Mouse (Mus musculus) layer of hippocampus, adult 2 months (tissue): Measurements from ENCODE around the gene Fabp2. TPM values are rescaled to one million over a fixed set of nuclear protein-coding genes. Genes with fewer than 3 reads are reported as not detected.
A peak's percentile ranks its signal among the peaks of the same experiment; 100 is the strongest.

Experiments used
- DNase-seq, 2 experiments: peaks; one replicate each; pipeline ENCODE4 v3.0.0; 2022; ENCODE audit warnings: low spot score in 2 of 2
- H3K27ac ChIP-seq: fragments of 200-600 bp; 2 replicates; pipeline ENCODE4 v1.8.1; 2022
- H3K4me3 ChIP-seq: fragments of 200-600 bp; 2 replicates; pipeline ENCODE4 v1.8.1; 2022; ENCODE audit warnings: mild to moderate bottlenecking
- CTCF ChIP-seq: fragments of 200-600 bp; conservative IDR thresholded peaks from 2 replicates; pipeline ENCODE4 v1.8.1; 2022; ENCODE audit warnings: antibody characterized with exemption, mild to moderate bottlenecking, moderate library complexity
- long read RNA-seq, 2 experiments: library from polyadenylated mRNA; stranded (forward); transcript quantifications; one replicate each; pipeline ENCODE4 v2.0.0; 2021; ENCODE audit warnings: borderline mapping rate in 2 of 2
- total RNA-seq, 2 experiments: library from RNA; stranded (reverse); gene quantifications; 2 replicates each; pipeline ENCODE4 v1.2.3; 2021

Fabp2 gene
- not detected for total RNA-seq
- long read RNA-seq, experiment 1 = 0 reads
- long read RNA-seq, experiment 2 = 0 reads

DNA sequence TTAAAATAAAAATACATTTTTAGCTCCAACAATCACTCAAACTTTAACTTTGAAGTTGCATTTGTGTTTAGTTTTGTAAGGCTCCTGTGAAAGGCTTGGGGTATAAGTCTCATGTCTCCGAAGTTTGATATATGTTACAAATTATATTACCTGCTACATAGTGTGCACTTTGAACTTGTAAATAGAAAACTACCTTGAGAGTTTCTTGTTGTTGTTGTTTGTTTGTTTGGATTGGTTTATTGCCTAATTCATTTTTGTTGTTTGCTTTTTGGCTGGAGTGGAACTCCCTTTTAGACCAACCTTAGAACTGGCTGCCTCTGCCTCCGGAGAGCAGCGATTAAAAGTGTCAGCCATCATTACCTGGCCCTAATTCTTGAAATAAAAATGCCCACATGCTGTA is at the start of gene Fabp2:
Fabp2 (plus strand) TSS at position 301 of the 400 bp plus-strand sequence.
- DNase-seq = no peak
- H3K4me3 ChIP-seq = no peak within 1 kb of the TSS
- H3K27ac ChIP-seq = no peak within 1 kb of the TSS
- no peak for TF ChIP-seq CTCF

DNA sequence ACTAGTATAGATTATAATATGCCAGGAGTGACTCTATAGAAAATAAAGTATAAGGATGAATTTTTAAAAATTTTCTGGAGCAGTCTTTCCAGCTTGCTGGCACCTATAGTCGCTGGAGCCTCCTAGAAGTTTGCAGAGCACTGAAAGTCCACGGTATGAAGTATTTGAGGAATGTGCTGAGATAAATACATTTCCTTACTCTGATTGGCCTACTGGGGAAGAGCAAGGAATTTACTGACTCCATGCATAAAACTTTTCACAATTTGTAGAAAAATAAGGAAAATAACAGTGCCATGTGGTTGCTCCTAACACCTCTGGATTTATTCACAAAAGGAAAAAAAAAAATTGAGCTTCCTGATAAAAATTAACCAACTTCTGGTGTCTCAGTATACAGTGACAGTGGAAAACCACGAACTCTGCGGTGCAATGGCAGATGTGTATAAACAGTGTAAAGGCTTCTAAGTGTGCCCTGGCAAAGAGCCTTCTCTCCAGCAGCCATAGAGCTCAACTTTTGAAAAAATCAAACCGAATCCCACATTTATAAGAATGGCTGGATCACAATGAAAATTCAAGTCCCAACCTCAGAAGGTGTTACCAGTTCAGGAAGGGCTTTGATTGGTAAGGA is 46.4 kb upstream of the Fabp2 start:
- TF ChIP-seq CTCF = no peak
- no peak overlapping the region for H3K4me3 ChIP-seq
- DNase-seq = no peak
- no peak overlapping the region for H3K27ac ChIP-seq

DNA sequence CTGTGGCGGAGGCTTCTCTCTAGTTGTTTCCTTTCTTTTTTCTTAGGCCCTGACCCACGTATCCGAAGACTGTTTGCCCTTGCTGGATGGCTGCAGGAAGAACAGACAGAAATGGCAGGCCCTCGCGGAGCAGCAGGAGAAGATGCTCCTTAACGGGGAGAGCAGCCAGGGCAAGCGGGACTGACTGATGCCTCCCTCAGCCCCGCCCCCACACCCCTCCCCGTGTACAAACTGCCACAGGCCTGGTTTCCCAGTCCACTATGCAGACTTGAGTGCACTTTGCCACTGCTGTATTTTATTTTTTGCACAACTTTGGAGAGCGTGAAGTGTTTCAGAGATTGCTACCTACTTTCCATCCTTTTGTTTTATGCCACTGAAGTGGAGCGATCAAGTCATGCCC is 39.7 kb upstream of the Fabp2 start:
- DNase-seq = no peak
- TF ChIP-seq CTCF = no peak
- H3K27ac ChIP-seq = no peak overlapping the region
- H3K4me3 ChIP-seq = no peak overlapping the region

DNA sequence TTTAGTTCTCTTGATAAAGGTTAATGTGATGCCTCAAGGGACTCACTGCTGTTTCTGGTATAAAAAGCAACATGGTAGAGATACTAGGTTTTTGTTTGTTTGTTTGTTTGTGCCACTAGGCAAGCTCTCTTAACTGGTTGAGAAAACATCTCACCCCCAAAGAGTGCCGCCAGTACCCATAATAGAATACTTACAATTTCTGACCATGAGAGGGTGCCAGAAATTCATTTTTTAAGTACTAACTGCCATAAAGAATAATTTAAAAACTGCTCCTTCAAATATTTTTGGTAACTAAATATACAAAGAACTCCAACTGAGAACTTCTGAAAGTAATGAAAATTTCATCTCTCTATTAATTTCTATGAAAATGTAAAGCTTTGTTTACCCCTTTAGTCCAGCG is 35.0 kb upstream of the Fabp2 start:
- no peak for DNase-seq
- peak; percentile 60 for TF ChIP-seq CTCF
- Histone ChIP-seq H3K4me3 (no peak overlapping the region), H3K27ac (no peak overlapping the region)

DNA sequence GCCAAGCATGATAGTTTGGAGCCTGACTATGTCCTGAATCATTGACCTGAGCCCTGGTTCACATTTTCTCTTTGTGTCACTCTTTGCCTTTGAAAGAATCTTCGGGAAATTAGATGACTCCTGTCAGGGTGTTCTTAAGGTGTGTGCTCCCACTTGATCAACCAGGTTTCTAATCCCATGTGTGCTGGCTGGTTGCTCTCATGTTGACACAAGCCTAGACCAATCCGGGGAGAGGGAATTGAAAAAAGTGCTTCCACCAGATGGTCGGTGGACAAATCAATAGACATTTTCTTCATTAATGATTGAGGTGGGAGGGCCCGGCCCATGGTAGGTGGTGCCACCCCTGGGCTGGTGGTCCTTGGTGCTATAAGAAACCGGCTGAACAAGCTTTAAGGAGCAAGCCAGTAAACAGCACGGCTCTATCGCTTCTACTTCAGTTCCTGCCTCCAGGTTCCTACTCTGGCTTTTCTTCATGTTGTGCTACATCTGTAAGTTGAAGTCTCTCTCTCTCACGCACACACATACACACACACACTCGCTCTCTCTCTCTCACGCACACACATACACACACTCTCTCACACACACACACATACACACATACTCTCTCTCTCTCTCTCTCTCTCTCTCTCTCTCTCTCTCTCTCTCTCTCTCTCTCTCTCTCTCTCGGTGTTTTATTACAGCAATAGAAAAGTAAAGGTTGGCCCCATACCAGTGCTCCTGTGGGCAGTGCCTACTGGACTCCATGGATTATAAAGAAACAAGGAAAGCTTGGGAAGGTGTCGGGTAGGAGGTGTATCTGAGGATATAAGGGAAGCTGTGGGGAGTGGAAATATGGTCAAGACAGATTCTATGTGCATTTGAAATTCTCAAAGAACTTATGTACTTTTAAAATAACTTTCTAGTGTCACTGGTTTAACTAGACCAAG is 34.0 kb upstream of the Fabp2 start:
- Histone ChIP-seq H3K27ac (no peak overlapping the region), H3K4me3 (no peak overlapping the region)
- no peak for DNase-seq
- TF ChIP-seq CTCF = no peak

DNA sequence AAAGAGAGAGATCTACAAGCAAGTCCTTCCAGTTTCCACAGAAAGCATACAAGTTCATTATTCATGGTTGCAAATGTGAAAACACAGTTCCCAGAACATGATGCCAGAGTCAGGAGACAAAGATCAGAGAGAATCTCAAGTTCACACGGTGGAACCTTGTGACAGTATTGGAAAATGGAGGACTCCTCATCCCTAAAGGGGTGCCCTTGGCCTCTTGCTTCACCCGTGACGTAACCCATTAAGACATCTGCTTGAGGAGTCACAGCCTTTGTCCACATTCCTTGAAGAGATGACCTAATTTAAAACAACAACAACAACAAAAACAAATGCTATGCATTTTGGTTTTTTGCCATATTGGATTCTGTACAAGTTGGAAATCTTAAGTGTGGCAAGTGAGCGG is 29.8 kb upstream of the Fabp2 start:
- no peak overlapping the region for H3K27ac ChIP-seq
- DNase-seq = no peak
- no peak for TF ChIP-seq CTCF
- no peak overlapping the region for H3K4me3 ChIP-seq

DNA sequence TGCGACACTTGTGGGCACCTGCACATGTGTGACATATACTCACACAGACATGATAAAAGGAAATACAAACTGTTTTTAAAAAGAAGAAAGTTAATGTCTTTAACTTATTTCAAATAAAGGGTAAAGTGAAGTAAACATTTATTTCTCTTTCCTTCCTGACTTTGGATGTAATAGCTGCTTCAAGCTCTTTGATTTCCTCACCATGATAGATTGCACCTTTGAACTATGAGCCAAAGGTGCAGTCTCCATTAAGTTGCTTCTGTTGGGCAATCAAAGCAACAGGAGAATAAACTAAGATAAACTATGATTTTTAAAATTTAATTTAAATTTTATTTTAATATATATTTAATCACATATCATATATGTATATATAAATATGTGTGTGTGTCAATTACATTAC is 26.6 kb upstream of the Fabp2 start:
- no peak for TF ChIP-seq CTCF
- no peak for DNase-seq
- Histone ChIP-seq H3K27ac (no peak overlapping the region), H3K4me3 (no peak overlapping the region)

DNA sequence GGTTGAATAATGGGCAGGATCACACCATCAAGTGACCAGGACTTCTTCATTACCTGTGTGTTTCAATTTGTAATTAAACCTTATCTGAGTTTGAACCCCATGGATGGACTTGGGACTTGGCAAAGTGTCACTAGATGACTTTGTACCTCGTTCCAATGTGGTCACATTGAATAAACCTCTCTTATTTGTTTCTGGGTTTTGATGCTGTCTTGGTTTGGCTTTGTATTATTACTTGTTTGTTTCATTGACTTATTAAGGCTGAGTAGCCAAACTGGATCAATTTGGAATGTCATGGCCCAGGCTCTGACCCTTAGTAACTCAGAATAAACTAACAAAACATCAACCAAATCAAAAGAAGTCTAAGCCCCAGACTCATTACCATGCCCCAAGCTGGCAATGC is 23.3 kb upstream of the Fabp2 start:
- H3K4me3 ChIP-seq = no peak overlapping the region
- H3K27ac ChIP-seq = no peak overlapping the region
- no peak for TF ChIP-seq CTCF
- DNase-seq = no peak

DNA sequence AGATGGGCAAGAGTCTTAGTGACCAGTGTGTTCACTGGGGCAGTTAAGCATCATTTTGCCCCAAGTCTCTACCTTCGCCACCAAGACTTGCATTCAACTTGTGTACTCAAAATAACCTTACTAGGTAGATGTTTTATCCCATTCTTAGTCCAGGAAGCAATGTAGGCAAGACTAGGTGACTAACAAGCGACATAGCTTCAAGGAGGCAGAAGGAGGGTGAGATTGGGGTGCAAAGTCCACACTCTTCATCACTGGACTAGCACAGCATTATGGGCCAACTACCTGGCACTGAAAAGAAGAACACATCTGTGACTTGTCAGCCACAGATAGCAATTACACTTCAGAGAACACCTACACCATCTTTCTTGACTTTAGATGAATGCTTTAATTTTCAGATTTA is 18.0 kb upstream of the Fabp2 start:
- no peak for TF ChIP-seq CTCF
- DNase-seq = no peak
- H3K27ac ChIP-seq = no peak overlapping the region
- H3K4me3 ChIP-seq = no peak overlapping the region

DNA sequence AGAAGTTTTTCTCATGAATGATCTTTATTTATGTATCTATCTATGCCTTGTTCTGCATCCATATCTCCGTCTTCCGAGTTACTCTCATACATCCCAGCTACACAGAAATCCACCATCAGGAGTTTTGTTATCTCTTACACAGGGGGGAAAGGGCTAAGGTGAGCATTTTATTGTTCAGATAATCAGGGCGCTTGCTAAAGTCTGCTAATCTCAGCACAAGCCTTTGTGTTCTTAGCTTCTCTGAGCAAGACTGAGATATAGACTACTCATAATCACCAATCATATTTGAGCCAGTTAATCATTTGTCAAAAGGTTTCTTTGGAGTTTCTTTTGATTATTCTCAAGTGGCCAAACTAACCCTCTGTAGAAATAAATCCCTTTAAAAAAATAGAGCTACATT is 17.3 kb upstream of the Fabp2 start:
- TF ChIP-seq CTCF = no peak
- no peak overlapping the region for H3K27ac ChIP-seq
- DNase-seq = no peak
- no peak overlapping the region for H3K4me3 ChIP-seq

DNA sequence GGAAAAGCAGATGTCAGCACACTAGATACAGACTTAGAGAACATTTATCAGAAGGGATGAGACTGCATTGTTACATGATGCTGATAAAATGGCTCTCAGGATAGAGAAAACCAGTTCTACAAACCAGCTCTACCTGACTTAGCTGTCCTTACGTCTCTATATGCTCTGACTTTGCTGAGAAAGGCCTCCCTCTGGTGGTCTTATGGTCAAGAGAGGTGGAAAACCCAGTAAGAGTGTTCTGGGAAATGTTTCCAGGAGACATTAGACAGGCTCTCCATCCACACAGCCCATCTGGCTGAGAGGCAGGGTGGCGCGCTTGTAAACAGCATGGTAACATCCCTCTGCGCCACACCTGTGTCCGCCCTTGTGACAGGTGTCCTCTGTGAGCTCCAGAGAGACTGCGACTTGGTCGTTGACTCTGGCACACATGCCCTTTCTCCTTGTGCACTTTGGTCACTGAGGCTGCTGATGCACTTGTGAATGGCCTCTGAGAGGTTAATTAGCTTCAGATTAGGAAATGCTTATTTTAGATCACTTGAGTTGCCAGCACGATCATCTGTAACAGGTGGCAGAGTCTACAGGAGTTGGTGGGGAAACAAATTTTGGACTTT is 16.1 kb upstream of the Fabp2 start:
- no peak for DNase-seq
- no peak for TF ChIP-seq CTCF
- Histone ChIP-seq H3K4me3 (no peak overlapping the region), H3K27ac (no peak overlapping the region)

DNA sequence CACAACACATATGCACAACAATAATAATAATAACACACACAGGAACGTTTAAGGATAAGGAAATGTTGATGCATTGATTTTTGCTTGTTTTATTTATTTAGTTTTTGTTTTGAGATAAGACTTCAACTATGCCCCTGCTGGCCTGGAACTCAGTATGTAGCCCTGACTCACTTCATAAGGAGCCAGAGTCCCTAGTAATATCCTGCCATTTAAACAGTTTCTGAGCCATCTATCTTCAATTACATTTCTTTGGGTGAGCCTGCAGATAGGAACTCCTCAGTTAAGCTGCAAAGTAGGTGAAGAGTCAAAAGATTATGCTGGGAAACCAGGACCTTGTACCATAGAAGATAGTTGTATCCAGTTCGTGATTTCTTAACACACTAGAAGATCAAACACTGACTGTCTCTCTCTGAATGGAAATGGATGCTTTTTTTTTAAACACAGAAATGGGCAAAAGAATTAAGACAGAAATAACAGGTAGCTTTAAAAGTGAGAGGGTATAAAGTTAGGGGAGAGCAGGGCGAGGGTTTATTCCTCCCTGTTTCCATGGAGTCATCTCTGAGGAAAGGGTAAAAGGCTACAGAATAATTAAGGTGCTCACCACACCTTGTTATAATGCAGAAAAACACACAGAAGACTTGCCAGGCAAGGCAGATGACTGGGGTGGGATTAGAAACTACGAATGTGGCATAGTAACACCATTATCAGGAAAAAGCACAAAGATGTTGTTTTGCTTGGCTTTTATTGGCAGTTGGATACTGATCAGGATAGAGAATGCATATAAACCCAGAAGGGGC is 7.2 kb upstream of the Fabp2 start:
- no peak for DNase-seq
- no peak for TF ChIP-seq CTCF
- H3K27ac ChIP-seq = no peak overlapping the region
- no peak overlapping the region for H3K4me3 ChIP-seq

DNA sequence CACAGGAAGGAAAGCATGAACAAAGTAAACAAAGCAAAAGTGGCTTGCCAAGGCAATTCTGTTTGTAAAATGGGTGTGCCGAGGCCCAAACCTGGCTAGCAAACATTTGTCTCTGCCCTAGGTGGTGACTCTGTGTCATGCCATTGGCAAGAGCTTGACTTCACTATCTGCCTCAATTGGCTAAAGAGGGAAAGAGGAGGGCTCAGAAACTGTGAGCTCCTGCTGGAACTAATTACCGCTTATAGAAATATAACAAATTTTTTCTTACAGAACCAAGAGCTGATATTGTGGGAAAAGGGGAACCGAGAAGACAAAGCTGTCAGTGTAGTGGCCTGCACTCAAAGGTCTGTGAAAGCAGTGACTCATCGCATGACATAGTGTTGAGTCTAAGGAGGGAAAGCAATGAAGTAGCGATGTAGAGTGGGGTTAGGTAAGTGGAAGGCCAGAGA is 6.5 kb upstream of the Fabp2 start:
- no peak for DNase-seq
- Histone ChIP-seq H3K4me3 (no peak overlapping the region), H3K27ac (no peak overlapping the region)
- TF ChIP-seq CTCF = no peak
